Mouse (Mus musculus) Patski (cell line): ENCODE results near the gene Pmvk. TPM values are rescaled to one million over a fixed set of nuclear protein-coding genes. Genes with fewer than 3 reads are reported as not detected.
A peak's percentile ranks its signal among the peaks of the same experiment; 100 is the strongest.

ENCODE experiments used
- ATAC-seq: fragments of 100-300 bp; one replicate; pipeline ENCODE4 v1.8.0; 2021
- CTCF ChIA-PET: fragments of 350-600 bp; sonication (Branson Sonifier 250); formaldehyde crosslinking; loops from one replicate; lab custom pipeline; 2022; ENCODE audit warnings: inconsistent platforms; lab: Charles Lee
- POLR2A ChIA-PET: fragments of 350-600 bp; sonication (Branson Sonifier 250); formaldehyde crosslinking; loops from one replicate; lab custom pipeline; 2022; ENCODE audit warnings: antibody characterized with exemption, inconsistent platforms; lab: Charles Lee
- DNase-seq: peaks from one replicate; pipeline ENCODE4 v3.0.0-alpha.2; 2011; ENCODE audit warnings: low read depth, low spot score
- H3K27me3 ChIP-seq: fragments of 371-371 bp; one replicate; pipeline ENCODE4 v1.5.1; 2021
- CTCF ChIP-seq: fragments of 100-300 bp; IDR thresholded peaks from one replicate; pipeline ENCODE4 v1.5.1; 2021
- in situ Hi-C: fragments of 300-500 bp; cut with MboI; formaldehyde crosslinking; loops from 3 replicates; pipeline ENCODE4 v1.11.1; 2018; ENCODE audit warnings: low pct_unique_long_range_greater_than_20kb, mixed read lengths
- polyA plus RNA-seq: library from polyadenylated mRNA; unstranded; gene quantifications from one replicate; pipeline ENCODE4 v1.2.3, GENCODE M21; 2021

Gene Pmvk
- polyA plus RNA-seq, 1 experiment from 2014 or later = 40.7 TPM

DNA sequence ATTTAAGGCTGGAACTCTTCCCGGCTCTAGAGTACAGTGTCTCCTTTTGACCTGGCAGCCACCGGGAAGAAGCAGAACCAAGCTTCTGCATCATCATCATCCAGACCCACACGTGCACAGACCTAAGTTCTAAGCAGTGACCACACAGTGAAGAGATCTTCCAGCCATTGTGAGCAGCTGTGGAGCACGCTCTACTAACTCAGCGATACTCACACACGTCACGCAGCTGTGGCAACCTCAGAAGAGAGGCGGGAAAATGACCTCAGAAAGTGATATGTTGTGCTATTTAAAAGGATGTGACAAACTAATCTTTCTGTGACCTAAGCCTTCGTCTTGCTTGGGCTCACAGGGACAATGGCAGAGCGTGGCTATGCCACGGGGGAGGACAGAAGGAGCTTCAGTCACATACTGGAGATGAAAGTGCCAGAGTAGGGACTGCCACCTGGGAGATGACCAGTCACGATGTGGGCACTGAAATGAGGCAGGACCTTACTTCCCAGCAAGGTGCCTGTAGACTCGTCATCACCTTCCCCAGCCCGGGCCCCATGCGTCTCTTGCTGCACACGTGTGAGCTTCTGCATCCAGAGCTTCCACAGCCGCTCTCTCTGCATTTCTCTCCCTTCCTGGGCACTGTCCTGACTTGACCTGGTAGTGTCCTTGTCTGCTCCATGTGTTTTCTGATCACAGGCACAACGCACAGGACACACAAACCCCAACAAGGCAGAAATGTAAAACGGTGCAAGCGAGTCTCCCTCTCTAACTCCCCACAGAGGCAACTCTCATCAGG, 32.8 kb downstream of the Pmvk start:
- no peak for DNase-seq
- in situ Hi-C loops = loop anchor here (5.0 kb wide), 1 partner anchor 130 kb away; no protein-coding TSS in a partner anchor
- no peak for TF ChIP-seq CTCF
- POLR2A ChIA-PET = interaction anchor here (0.6 to 2.3 kb wide), 3 partner anchors 29 to 207 kb away, joined by 3 to 6 read pairs (median 3); no protein-coding TSS in a partner anchor
- CTCF ChIA-PET = interaction anchor here (0.9 to 1.5 kb wide), 5 partner anchors 20 to 90 kb away, joined by 3 to 5 read pairs (median 3); no protein-coding TSS in a partner anchor
- peaks cover 36% of the 10 kb centered on the region for H3K27me3 ChIP-seq
- ATAC-seq = no peak

DNA sequence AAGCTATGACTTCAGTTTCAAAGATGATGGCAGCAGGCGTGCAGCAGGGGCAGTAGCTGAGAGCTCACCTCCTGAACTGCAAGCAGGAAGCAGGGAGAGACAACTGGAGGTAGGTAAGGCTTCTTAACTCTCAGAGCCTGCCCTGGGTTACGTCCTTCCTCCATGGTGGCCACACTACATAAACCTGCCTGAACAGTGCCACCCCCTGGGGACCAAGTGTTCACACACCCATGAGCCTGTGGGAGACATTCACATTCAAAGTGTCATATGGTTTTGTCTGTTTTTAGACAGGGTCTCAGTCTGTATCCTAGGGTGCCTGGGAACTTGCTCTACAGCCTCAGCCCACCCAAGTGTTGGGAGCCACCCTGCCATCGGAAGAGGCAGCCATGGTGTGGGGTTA, 36.4 kb downstream of the Pmvk start:
- in situ Hi-C loops = no loop called here
- ATAC-seq = no peak
- POLR2A ChIA-PET = interaction anchor here (0.5 to 1.2 kb wide), 4 partner anchors 9 to 116 kb away, joined by 3 to 4 read pairs (median 4); no protein-coding TSS in a partner anchor
- CTCF ChIA-PET = interaction anchor here (1.1 to 3.0 kb wide), 2 partner anchors 34 to 127 kb away, joined by 3 to 9 read pairs; no protein-coding TSS in a partner anchor
- no peak for DNase-seq
- TF ChIP-seq CTCF = peak; percentile 38
- peaks cover 50% of the 10 kb centered on the region for H3K27me3 ChIP-seq

DNA sequence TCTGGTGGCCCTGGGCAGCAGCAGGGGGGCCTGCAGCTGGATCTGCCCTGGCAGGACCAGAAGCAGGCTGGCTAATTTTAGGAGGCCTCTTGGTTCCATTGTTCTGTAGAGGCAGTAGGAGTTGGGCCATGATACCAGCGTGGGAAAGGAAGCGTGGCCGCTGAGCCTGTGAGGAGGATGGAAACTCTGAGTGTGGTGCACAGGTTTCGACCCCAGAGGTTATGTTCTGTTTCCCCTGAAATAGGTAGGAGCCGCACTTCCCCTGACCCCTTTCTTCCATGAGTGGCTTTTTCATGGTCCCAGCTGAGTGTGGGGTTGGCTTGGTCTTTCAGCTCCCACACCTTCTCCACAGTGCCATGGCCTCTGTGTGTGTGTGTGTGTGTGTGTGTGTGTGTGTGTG, 37.2 kb downstream of the Pmvk start:
- POLR2A ChIA-PET = interaction anchor here (0.5 to 0.6 kb wide), 3 partner anchors 12 to 154 kb away, joined by 3 to 4 read pairs (median 3); no protein-coding TSS in a partner anchor
- ATAC-seq (no peak), DNase-seq (no peak)
- in situ Hi-C loops = no loop called here
- CTCF ChIA-PET = interaction anchor here (3.0 kb wide), 1 partner anchor 35 kb away, joined by 9 read pairs; no protein-coding TSS in a partner anchor
- H3K27me3 ChIP-seq = peaks cover 51% of the 10 kb centered on the region
- no peak for TF ChIP-seq CTCF

DNA sequence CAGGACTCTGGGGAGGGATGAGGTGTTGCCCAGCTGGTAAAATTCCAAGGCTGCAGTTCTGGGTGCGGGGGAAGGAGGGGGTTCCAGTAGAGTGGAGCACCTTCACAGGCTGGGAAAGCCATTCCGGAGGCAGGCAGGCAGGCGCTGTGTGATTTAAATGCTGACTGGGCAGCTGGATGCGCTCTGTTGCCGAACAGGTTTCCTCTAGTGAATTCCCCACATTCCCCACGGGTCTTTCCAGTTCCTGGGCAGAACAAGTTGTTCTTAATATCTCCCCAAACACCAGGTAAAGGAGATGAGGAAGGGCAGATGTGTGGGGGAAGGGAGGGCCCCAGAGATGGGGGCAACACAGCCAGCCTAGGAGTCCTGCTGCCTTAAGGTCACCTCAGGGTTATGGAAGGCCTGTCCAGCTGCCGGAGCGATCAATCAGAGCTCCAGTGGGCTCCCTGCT, 38.4 kb downstream of the Pmvk start:
- no peak for TF ChIP-seq CTCF
- ATAC-seq (no peak), DNase-seq (no peak)
- peaks cover 42% of the 10 kb centered on the region for H3K27me3 ChIP-seq
- CTCF ChIA-PET = interaction anchor here (1.3 to 3.0 kb wide), 2 partner anchors 36 to 44 kb away, joined by 3 to 9 read pairs; no protein-coding TSS in a partner anchor
- in situ Hi-C loops = no loop called here
- POLR2A ChIA-PET = no interaction called here

DNA sequence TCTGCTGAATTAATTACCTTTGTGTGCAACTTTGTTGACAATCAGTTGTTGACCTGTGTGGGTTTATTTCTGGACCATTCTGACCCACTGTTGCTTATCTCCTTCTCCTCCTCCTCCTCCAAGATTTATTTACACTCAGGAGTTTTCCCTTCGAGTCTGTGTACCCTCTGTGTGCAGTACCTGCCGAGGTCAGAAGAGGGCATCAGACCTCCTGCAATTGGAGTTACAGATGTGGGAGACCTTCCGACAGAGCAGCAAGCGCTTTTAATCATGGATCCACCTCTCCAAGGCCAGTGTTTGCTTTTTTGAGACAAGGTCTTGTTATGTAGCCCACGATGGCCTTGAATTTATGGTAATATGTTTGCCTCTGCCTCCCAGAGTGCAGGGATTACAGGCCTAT, 40.3 kb downstream of the Pmvk start:
- ChIA-PET POLR2A (no interaction called here), CTCF (no interaction called here)
- DNase-seq (no peak), ATAC-seq (no peak)
- in situ Hi-C loops = no loop called here
- TF ChIP-seq CTCF = peak; percentile 44
- peaks cover 29% of the 10 kb centered on the region for H3K27me3 ChIP-seq

DNA sequence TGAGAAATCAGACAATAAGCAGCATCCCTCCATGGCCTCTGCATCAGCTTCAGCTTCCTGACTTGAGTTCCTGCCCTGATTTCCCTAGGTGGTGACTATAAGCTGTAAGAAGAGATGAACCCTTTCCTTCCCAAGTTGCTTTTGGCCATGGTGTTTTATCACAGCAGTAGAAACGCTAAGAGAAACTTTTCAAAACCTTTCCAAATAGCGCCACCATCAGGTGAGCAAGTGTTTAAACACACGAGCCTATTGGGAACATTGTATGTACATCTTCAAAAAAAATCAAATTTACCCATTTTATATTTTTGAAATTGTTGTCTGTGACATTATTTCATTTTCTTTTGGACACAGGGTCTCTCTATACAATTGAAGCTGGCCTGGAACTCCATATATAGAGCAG, 42.0 kb downstream of the Pmvk start:
- POLR2A ChIA-PET = no interaction called here
- DNase-seq (no peak), ATAC-seq (no peak)
- CTCF ChIA-PET = interaction anchor here (0.9 to 1.5 kb wide), 2 partner anchors 32 to 40 kb away, joined by 3 read pairs; no protein-coding TSS in a partner anchor
- peaks cover 23% of the 10 kb centered on the region for H3K27me3 ChIP-seq
- peak; percentile 43 for TF ChIP-seq CTCF
- in situ Hi-C loops = no loop called here

DNA sequence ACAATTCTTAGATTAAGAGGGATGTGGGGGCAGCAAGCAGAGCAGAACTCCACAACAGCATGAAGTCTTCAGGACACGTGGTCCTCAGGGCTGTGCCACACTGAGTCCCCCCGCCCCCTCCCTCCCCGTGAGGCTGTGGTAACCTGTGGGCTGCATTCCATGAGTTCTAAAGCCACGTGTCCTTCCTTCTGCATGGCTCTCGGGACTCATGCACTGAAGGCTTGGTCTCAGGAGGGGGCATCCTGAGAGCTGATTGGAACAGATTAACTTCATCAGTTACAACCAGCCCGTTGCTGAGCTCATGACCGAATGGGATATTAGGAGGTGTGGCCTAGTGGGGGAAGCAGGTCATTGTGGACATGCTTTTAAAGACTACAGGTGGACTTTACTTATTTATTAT, 45.4 kb downstream of the Pmvk start:
- CTCF ChIA-PET = interaction anchor here (0.8 to 1.4 kb wide), 3 partner anchors 51 to 197 kb away, joined by 3 read pairs; no protein-coding TSS in a partner anchor
- POLR2A ChIA-PET = no interaction called here
- no peak for ATAC-seq
- DNase-seq = no peak
- in situ Hi-C loops = no loop called here
- peaks cover 39% of the 10 kb centered on the region for H3K27me3 ChIP-seq
- no peak for TF ChIP-seq CTCF

DNA sequence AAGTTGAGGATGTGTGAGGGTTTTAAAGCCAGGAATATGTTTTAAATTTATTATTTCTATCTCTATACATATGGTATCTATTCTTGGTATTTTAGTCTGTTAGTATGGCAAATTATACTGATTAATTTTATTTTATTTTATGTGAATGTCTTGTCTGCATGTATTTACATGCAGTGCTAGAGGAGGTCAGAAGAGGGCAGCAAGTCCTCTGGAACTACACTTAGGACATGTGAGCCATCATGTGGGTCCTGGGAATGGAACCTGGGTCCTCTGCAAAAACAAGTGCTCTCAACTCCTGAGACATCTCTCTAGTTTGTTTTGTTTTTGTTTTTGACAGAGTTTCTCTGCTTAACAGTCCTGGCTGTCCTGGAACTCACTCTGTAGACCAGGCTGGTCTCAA, 47.1 kb downstream of the Pmvk start:
- DNase-seq (no peak), ATAC-seq (no peak)
- TF ChIP-seq CTCF = peak; percentile 74
- in situ Hi-C loops = no loop called here
- CTCF ChIA-PET = interaction anchor here (0.6 to 1.8 kb wide), 3 partner anchors 10 to 271 kb away, joined by 3 to 7 read pairs (median 3); no protein-coding TSS in a partner anchor
- POLR2A ChIA-PET = no interaction called here
- H3K27me3 ChIP-seq = peaks cover 43% of the 10 kb centered on the region

DNA sequence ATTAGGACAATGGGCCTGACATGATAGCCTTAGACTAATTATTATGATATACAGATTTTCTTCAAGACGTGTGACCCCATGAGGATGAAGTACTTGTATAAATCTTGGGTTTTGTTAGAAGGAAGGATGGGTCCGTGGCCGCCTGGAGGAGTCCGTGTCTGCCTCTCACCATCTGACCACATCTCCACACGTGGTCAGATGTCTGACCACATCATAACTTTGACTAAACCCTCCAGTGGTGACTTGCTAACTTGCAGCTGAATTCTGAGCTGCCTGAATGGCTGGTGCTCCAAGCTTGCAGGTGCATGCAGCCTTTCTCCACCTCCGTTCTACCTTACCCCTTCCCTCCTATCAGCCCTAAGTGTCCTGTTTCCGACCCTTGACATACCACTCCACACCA, 48.2 kb downstream of the Pmvk start:
- no peak for TF ChIP-seq CTCF
- no peak for ATAC-seq
- ChIA-PET CTCF (interaction anchor here (1.5 to 1.8 kb wide), 2 partner anchors 9 to 34 kb away, joined by 3 to 7 read pairs; no protein-coding TSS in a partner anchor), POLR2A (no interaction called here)
- in situ Hi-C loops = no loop called here
- DNase-seq = no peak
- H3K27me3 ChIP-seq = peaks cover 49% of the 10 kb centered on the region

DNA sequence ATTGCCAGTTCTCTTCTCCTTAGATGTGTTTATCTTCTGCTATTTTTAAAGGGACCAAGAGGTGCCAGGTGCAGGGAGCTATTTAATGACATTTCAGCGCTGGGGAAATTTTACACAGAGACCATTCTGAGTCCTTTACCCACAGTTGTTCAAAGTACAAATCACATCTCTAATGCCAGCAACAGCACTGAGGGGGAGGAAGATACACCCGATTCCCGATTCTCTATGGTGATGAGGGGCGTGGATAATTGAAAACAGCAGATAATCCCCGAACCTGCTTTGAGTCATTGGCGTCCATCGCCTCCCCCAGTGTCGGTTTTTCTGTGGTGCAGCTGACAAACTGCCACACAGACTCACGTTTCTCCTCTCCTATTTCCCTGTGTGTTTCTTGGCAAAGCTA, 53.7 kb downstream of the Pmvk start:
- TF ChIP-seq CTCF = no peak
- in situ Hi-C loops = loop anchor here (5.0 kb wide), 1 partner anchor 259 kb away; no protein-coding TSS in a partner anchor
- no peak for ATAC-seq
- no peak for DNase-seq
- ChIA-PET POLR2A (interaction anchor here (0.8 kb wide), 1 partner anchor 49 kb away, joined by 3 read pairs; no protein-coding TSS in a partner anchor), CTCF (interaction anchor here (1.1 to 2.2 kb wide), 3 partner anchors 22 to 181 kb away, joined by 3 to 5 read pairs (median 4); no protein-coding TSS in a partner anchor)
- peaks cover 82% of the 10 kb centered on the region for H3K27me3 ChIP-seq
